Mouse (Mus musculus) kidney, adult 2 months (tissue): ENCODE measurements at regions not wholly inside any gene's neighbourhood (a gene's known extent, or its start where the extent isn't known, plus 50 kb on each side); places are given as distances from the start of the nearest gene placed in this dataset.

Source experiments
- DNase-seq: peaks from one replicate; pipeline ENCODE4 v3.0.0; 2021
- H3K27ac ChIP-seq: fragments of 200-500 bp; 2 replicates; pipeline ENCODE4 v1.5.1; 2012; ENCODE audit warnings: low read depth, low read length, control low read depth, inconsistent platforms; ENCODE audit not compliant: insufficient read depth
- H3K27me3 ChIP-seq: fragments of 200-500 bp; replicated peaks from 2 replicates; pipeline ENCODE4 v1.6.1; 2012; ENCODE audit warnings: mild to moderate bottlenecking, moderate library complexity, low read length, inconsistent platforms; ENCODE audit not compliant: control insufficient read depth, insufficient read depth
- H3K36me3 ChIP-seq: fragments of 200-500 bp; 2 replicates; pipeline ENCODE4 v1.6.1; 2012; ENCODE audit warnings: mild to moderate bottlenecking, moderate library complexity, low read length, inconsistent platforms; ENCODE audit not compliant: control insufficient read depth, insufficient read depth
- H3K4me1 ChIP-seq: fragments of 200-500 bp; 2 replicates; pipeline ENCODE4 v1.6.1; 2011; ENCODE audit warnings: low read length; ENCODE audit not compliant: control insufficient read depth, insufficient read depth
- H3K4me3 ChIP-seq: fragments of 200-500 bp; 2 replicates; pipeline ENCODE4 v1.5.1; 2011; ENCODE audit warnings: mild to moderate bottlenecking, low read depth, low read length, control low read depth; ENCODE audit not compliant: insufficient read depth
- CTCF ChIP-seq: fragments of 200-500 bp; conservative IDR thresholded peaks from 2 replicates; pipeline ENCODE4 v1.5.1; 2011; ENCODE audit warnings: low read depth, mild to moderate bottlenecking, control low read depth, low read length, moderate library complexity, mixed read lengths; ENCODE audit not compliant: insufficient read depth, insufficient read length
- POLR2A ChIP-seq: fragments of 200-500 bp; IDR thresholded peaks from one replicate; pipeline ENCODE4 v1.6.1; 2011; ENCODE audit warnings: low read depth, low read length, control low read depth
- WGBS: fragments of 180-500 bp; shearing (Covaris S2); methylation state at CpG from one replicate; pipeline ENCODE4 v1.1.7; 2018; 5-methylcytosine and 5-hydroxymethylcytosine counted together

DNA sequence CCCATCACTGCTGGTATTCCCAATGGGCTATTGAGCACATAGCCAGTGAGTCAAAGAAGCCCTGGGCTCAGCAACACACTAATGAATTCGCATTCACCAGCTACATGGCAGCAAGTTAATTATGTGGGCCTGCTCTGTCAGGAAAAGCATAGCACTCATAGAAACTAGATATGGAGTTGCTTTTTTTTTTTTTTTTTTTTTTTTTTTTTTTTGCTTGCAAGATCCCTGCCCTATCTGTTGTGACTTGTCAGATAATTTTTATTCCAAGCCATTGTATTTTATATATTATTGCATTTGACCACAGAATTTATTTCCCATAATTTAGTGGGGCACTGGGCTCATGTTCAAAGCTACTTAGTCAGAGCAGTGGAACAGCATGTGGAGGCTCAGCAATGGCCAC lies 131.2 kb upstream of the Fbxo11 start:
- H3K27me3 ChIP-seq: no peaks in the 10 kb centered on the region
- H3K27ac ChIP-seq: no peak overlapping the region
- no peaks in the 10 kb centered on the region for H3K4me1 ChIP-seq
- H3K4me3 ChIP-seq: no peak overlapping the region
- 78% methylated on average over 1 of the region's 1 CpGs for WGBS
- H3K36me3 ChIP-seq: no peaks in the 10 kb centered on the region
- no peak for DNase-seq
- no peak for TF ChIP-seq POLR2A
- no peak for TF ChIP-seq CTCF

DNA sequence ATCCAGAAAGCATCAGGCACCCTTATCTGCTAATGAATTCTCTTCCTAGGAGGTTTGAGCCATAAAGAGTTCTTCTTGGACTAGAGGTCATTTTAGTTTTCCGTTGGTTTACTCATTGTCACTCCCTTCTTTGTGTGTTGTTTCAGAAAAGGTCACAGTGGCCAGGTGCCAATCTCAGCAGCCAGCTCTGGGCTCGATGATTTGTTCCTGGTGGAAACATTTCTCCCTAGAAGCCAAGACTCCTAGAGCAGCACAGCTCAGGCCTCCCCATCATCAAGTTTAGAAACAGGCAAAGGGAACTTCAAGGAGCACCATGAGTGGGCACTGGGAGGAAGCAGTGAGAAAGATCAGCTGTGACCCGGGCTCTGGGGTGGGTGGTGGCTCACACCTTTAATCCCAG lies 132.3 kb upstream of the Fbxo11 start:
- no peaks in the 10 kb centered on the region for H3K36me3 ChIP-seq
- TF ChIP-seq CTCF: no peak
- TF ChIP-seq POLR2A: no peak
- no peak for DNase-seq
- H3K27ac ChIP-seq: no peak overlapping the region
- H3K27me3 ChIP-seq: no peaks in the 10 kb centered on the region
- H3K4me1 ChIP-seq: no peaks in the 10 kb centered on the region
- H3K4me3 ChIP-seq: no peak overlapping the region
- 42% methylated on average over 3 of the region's 3 CpGs for WGBS

DNA sequence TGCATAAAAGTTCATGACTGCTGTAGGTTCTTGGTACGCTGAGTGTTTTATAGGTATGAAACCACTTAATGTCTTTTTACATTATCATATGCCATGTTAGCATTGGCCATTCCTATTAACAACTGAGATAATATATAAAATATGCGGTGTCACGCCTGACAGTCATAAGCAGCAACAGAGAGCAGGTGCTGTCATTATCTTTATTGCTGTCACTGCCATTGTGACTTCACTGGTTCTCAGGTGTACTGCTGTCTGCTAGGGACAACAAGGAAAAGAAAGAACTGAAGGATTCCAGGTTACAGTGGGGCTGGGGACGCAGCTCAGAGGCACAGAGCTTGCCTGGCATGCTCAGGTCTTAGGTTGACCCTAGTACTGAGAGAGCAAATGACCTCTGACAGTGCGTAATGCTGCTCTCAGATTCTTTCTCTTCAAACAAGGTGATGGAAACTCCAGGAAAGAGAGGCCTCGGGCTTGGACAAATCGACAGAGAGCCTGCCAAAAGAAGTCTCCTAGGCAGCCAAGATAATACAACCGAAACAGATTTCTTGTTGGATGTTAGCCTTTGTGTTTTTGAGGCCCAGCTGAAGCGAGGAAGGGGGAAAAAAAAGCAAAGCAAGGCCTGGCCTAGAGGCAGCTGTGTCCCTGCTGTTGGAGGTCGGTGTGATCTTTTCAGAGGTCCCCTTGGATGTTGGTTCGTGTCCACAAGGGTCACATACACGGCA lies 136.3 kb upstream of the Fbxo11 start:
- H3K27ac ChIP-seq: no peak overlapping the region
- H3K36me3 ChIP-seq: no peaks in the 10 kb centered on the region
- DNase-seq: no peak
- 85% methylated on average over 12 of the region's 12 CpGs for WGBS
- no peak for TF ChIP-seq POLR2A
- TF ChIP-seq CTCF: no peak
- H3K4me1 ChIP-seq: no peaks in the 10 kb centered on the region
- no peaks in the 10 kb centered on the region for H3K27me3 ChIP-seq
- no peak overlapping the region for H3K4me3 ChIP-seq

DNA sequence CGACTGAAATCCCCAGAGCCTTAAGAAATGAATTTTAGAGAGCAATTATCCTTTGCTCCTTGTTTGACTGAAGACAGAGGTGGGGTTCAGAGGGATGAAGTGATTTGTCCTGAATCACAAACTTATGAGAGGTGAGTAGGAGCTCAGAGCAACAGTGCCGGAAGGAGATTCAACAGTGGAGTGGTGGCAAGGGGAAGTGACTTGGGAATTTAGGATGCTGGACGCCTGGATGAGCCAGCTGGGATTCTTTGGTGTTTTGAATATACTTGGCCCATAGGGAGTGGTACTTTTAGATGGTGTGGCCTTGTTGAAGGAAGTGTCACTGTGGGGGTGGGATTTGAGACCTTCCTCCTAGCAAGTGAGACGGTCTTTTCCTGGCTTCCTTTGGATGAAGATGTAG lies 137.1 kb upstream of the Fbxo11 start:
- no peaks in the 10 kb centered on the region for H3K27me3 ChIP-seq
- no peak for DNase-seq
- no peak overlapping the region for H3K27ac ChIP-seq
- WGBS: 89% methylated on average over 4 of the region's 4 CpGs
- no peak overlapping the region for H3K4me3 ChIP-seq
- no peaks in the 10 kb centered on the region for H3K4me1 ChIP-seq
- TF ChIP-seq POLR2A: no peak
- TF ChIP-seq CTCF: no peak
- H3K36me3 ChIP-seq: no peaks in the 10 kb centered on the region

DNA sequence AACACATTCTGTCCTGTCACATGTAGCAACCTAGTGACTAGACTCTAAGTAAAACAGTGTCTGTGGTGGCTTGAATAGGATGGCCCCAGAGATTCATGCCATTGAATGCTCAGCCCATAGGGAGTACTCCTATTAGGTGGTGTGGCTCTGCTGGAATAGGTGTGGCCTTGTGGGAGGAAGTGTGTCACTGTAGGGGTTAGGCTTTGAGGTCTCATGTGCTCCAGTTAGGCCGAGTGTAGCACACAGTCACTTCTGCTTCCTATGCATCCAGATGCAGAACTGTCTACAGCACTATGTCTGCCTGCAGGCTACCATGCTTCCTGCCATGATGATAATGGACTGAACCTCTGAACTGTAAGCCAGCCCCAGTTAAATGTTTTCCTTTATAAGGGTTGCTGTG lies 144.5 kb upstream of the Fbxo11 start:
- TF ChIP-seq POLR2A (no peak), CTCF (no peak)
- 63% methylated on average over 1 of the region's 1 CpGs for WGBS

DNA sequence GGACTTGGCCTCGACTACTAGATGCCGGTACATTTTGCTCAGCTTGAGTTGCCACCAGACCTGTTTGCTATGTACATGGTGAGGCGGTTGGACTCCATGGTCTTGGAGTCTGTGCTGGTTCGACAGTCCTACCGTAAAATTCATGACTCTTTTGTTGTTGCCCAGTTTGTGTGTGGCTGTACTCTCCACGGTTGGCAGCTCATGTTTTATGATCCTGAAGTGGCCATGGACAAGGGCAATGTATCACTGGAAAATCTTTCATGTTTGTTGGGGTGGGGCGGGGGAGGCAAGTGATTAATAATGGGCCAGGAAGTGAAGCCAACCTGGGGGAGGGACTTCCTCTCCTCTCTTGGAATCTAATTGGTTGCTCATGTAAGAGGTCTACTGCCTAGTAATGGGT lies 147.0 kb upstream of the Fbxo11 start:
- no peak for TF ChIP-seq POLR2A
- no peak for DNase-seq
- H3K4me3 ChIP-seq: no peak overlapping the region
- no peaks in the 10 kb centered on the region for H3K36me3 ChIP-seq
- no peaks in the 10 kb centered on the region for H3K27me3 ChIP-seq
- WGBS: 47% methylated on average over 7 of the region's 7 CpGs
- no peaks in the 10 kb centered on the region for H3K4me1 ChIP-seq
- no peak overlapping the region for H3K27ac ChIP-seq

More for the DNA sequence above, 144.5 kb upstream of the Fbxo11 start:
- no peaks in the 10 kb centered on the region for H3K4me1 ChIP-seq
- no peak overlapping the region for H3K4me3 ChIP-seq
- DNase-seq: no peak
- no peaks in the 10 kb centered on the region for H3K36me3 ChIP-seq
- no peaks in the 10 kb centered on the region for H3K27me3 ChIP-seq
- no peak overlapping the region for H3K27ac ChIP-seq

DNA sequence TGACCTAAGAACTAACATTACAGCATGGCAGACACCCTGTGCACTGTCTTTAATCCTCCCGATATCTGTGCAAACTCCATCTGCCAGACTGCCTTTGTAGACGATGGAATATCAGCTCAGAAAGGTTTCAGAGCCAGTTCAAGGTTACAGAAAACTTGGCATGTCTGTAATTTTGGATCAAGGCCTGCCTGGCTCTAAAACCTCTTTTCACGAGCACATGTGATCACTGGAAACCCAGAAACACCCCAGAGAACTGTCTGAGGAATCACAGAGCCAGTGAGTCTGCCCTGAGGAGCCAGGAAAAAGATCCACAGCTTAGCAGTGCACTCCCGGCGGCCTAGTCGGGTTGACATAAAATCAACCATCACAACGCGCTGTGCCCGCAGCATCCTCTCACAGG lies 149.7 kb upstream of the Fbxo11 start:
- H3K27me3 ChIP-seq: no peaks in the 10 kb centered on the region
- no peaks in the 10 kb centered on the region for H3K36me3 ChIP-seq
- no peak overlapping the region for H3K27ac ChIP-seq
- DNase-seq: no peak
- TF ChIP-seq POLR2A (no peak), CTCF (no peak)
- no peak overlapping the region for H3K4me3 ChIP-seq
- WGBS: 86% methylated on average over 9 of the region's 9 CpGs
- no peaks in the 10 kb centered on the region for H3K4me1 ChIP-seq
